Mouse (Mus musculus): ENCODE data around the gene Ube2r2.

Gene Ube2r2

DNA sequence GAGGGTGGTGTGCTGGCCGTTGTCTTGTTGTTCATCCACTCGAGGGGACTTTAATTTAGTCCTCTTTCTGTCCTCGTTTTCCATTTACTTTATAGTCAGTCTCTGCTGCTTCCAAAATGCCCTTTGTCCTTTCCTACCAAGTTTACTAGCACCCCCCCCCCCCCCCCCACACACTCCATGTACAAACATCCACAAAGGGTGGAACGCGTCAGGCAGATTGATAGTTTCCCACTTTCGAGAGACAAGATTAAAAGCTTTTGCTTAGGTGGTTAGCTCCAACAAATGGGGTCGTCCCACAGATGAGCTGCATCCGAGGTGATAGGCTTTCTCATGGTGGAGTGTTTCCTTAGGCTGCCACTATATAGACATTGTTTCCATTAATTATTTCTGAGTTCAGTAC lies 1.3 kb downstream of the Ube2r2 start:
- DNase-seq (ENCODE audit: low read depth, low spot score) = no peak
- no peaks in the 10 kb centered on the region for H3K27me3 ChIP-seq (ENCODE audit: control insufficient read depth, insufficient read depth, low read length, poor library complexity, severe bottlenecking)
- H3K36me3 ChIP-seq (ENCODE audit: control insufficient read depth, insufficient read depth, low read length, poor library complexity, severe bottlenecking) = no peaks in the 10 kb centered on the region

DNA sequence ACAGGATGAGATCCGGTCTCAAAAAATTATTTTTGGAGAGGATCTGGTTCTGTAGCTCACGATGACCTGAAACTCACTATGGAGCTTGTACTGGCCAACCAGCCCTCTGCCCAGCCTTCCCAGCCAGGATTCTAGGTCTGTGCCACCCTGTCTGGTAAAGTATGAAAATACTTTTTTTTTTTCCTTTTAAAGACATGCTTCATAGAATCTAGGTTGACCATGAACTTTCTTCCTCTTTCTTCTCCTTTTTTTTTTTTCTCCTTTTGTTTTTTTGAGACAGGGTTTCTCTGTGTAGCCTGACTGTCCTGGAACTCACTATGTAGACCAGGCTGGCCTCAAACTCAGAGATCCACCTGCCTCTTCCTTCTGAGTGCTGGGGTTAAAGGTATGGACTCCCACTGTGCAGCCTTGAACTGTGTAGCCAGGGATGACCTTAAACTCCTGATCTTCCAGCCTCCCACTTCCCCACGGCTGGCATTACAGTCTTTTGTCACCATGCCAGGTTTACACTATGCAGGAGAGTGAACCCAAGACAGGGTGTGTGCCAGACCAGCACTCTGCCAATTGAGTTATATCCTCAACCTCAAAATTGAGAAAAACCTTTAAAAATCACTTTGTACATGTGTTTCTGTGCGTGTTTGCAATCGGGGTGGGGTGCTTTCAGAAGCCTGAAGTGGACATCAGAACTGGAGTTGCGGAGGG lies 4.8 kb downstream of the Ube2r2 start:
- DNase-seq (ENCODE audit: low read depth, low spot score) = no peak
- H3K36me3 ChIP-seq (ENCODE audit: control insufficient read depth, insufficient read depth, low read length, poor library complexity, severe bottlenecking) = no peaks in the 10 kb centered on the region; the same call in 1 of the 2 replicates

DNA sequence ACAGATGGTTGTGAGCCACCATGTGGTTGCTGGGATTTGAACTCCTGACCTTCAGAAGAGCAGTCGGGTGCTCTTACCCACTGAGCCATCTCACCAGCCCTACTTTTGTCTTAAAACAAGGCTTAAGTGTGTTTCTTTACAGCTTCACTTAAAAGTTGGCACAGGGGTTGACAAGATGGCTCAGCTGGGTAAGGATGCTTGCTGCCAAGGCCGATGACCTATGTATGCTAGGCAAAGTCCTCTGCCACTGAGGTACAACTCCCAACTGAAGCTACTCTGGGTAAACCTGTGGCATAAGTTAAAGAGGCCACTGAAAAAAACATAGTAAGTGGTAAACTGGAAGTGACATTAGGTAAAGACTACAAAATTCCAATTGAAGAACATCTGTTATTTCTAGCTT lies 7.1 kb downstream of the Ube2r2 start:
- no peak for DNase-seq (ENCODE audit: low read depth, low spot score)
- H3K36me3 ChIP-seq (ENCODE audit: control insufficient read depth, insufficient read depth, low read length, poor library complexity, severe bottlenecking) = no peaks in the 10 kb centered on the region; the same call in 1 of the 2 replicates
- no peaks in the 10 kb centered on the region for H3K27me3 ChIP-seq (ENCODE audit: control insufficient read depth, insufficient read depth, low read length, poor library complexity, severe bottlenecking)

More for the DNA sequence above, 4.8 kb downstream of the Ube2r2 start:
- no peaks in the 10 kb centered on the region for H3K27me3 ChIP-seq (ENCODE audit: control insufficient read depth, insufficient read depth, low read length, poor library complexity, severe bottlenecking)

- Histone ChIP-seq H3K36me3 (ENCODE audit: control insufficient read depth, insufficient read depth, low read length, poor library complexity, severe bottlenecking) (no peaks in the 10 kb centered on the region; the same call in 1 of the 2 replicates), H3K27me3 (ENCODE audit: control insufficient read depth, insufficient read depth, low read length, poor library complexity, severe bottlenecking) (no peaks in the 10 kb centered on the region)
- no peak for DNase-seq (ENCODE audit: low read depth, low spot score)
These were observed 14.3 kb downstream of the Ube2r2 start for GRCm38 (mm10) chr4:41149891-41150290.

DNA sequence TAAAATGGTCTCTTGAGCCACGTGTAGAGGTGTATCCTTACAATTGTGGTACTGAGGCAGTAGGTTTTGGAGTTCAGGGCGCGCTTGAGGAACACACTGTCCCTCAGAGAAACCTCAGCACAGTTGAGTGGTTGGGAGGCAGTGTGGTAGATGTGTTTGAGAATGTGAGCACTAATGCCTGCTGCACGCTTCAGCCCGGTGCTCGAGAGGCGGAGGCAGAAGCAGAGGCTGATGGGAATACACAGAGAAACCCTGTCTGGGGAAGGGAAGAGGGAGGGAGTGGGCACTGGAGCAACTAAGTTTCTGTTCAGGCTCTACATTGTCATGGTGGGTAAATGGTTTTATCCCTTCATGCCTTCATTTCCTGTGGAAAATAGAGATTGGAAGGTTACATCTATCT lies 15.6 kb downstream of the Ube2r2 start:
- no peak for DNase-seq (ENCODE audit: low read depth, low spot score)
- Histone ChIP-seq H3K36me3 (ENCODE audit: control insufficient read depth, insufficient read depth, low read length, poor library complexity, severe bottlenecking) (no peaks in the 10 kb centered on the region), H3K27me3 (ENCODE audit: control insufficient read depth, insufficient read depth, low read length, poor library complexity, severe bottlenecking) (no peaks in the 10 kb centered on the region)

DNA sequence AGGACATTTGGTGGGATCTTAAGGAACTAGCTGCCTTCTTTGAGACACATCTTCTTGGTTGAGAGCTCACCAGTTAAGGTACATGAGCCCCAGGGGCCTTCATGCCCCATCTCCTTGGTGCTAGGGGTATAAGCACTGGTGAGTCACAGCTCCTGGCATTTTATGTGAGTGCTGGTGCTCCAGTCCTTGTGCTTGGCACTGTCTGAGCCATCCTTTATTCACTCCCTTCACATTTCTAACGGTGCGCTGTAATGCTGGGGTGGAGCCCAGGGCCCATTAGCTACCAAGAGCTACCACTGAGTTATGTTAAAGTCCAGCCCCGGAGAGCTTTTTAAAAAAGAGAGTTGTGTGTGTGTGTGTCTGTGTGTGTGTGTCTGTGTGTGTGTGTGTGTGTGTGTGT lies 17.6 kb downstream of the Ube2r2 start:
- DNase-seq (ENCODE audit: low read depth, low spot score) = no peak
- H3K36me3 ChIP-seq (ENCODE audit: control insufficient read depth, insufficient read depth, low read length, poor library complexity, severe bottlenecking) = no peaks in the 10 kb centered on the region
- no peaks in the 10 kb centered on the region for H3K27me3 ChIP-seq (ENCODE audit: control insufficient read depth, insufficient read depth, low read length, poor library complexity, severe bottlenecking)

DNA sequence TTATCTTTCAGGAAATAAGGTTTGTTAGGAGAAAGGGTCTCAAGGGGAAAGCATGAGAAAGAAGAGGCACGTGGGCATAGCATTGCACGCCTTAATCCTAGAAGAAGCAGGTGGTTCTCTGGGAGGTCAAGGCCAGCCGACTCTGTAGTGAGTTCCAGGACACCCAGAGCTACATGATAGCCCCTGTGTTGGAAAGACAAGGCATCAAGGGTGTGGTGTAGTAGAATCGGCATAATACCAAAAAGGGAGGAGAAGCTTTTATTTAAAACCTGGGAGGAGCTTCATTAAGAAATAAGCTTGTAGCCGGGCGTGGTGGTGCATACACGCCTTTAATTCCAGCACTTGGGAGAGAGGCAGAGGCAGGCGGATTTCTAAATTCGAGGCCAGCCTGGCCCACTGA lies 21.4 kb downstream of the Ube2r2 start:
- Histone ChIP-seq H3K36me3 (ENCODE audit: control insufficient read depth, insufficient read depth, low read length, poor library complexity, severe bottlenecking) (no peaks in the 10 kb centered on the region), H3K27me3 (ENCODE audit: control insufficient read depth, insufficient read depth, low read length, poor library complexity, severe bottlenecking) (no peaks in the 10 kb centered on the region)
- no peak for DNase-seq (ENCODE audit: low read depth, low spot score)

DNA sequence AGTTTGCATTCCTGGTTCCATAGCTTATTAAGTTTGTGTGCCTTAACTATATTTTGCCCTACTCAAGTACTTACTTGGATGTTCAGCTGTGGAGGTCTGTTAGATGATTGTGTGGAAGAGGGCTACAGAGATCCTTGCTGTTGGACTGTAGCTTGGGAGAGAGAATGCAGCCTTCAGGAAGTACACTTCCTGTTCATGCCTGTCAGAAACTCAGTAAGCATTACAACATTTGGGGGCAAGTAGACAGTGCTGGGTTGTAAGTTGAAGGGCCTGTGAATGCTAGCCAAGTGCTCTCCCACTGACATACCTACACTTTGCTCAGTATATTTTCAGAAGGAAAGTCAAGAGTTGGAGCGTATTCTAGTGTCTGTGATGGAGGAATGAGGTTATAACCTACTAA lies 22.7 kb downstream of the Ube2r2 start:
- DNase-seq (ENCODE audit: low read depth, low spot score) = no peak
- Histone ChIP-seq H3K36me3 (ENCODE audit: control insufficient read depth, insufficient read depth, low read length, poor library complexity, severe bottlenecking) (no peaks in the 10 kb centered on the region), H3K27me3 (ENCODE audit: control insufficient read depth, insufficient read depth, low read length, poor library complexity, severe bottlenecking) (no peaks in the 10 kb centered on the region)

GRCm38 (mm10) chr4:41161232-41161631 lies 25.7 kb downstream of the Ube2r2 start:
- Histone ChIP-seq H3K27me3 (ENCODE audit: control insufficient read depth, insufficient read depth, low read length, poor library complexity, severe bottlenecking) (no peaks in the 10 kb centered on the region), H3K36me3 (ENCODE audit: control insufficient read depth, insufficient read depth, low read length, poor library complexity, severe bottlenecking) (no peaks in the 10 kb centered on the region)
- DNase-seq (ENCODE audit: low read depth, low spot score) = no peak

GRCm38 (mm10) chr4:41164974-41165373 lies 29.4 kb downstream of the Ube2r2 start:
- 0 out of 2 replicates have a peak, but pooled peaks cover 2% of the 10 kb centered on the region for H3K36me3 ChIP-seq (ENCODE audit: control insufficient read depth, insufficient read depth, low read length, poor library complexity, severe bottlenecking)
- no peaks in the 10 kb centered on the region for H3K27me3 ChIP-seq (ENCODE audit: control insufficient read depth, insufficient read depth, low read length, poor library complexity, severe bottlenecking)
- DNase-seq (ENCODE audit: low read depth, low spot score) = no peak

- Histone ChIP-seq H3K36me3 (ENCODE audit: control insufficient read depth, insufficient read depth, low read length, poor library complexity, severe bottlenecking) (0 out of 2 replicates have a peak, but pooled peaks cover 2% of the 10 kb centered on the region), H3K27me3 (ENCODE audit: control insufficient read depth, insufficient read depth, low read length, poor library complexity, severe bottlenecking) (no peaks in the 10 kb centered on the region)
- peak; percentile 70 for DNase-seq (ENCODE audit: low read depth, low spot score)
These were observed 30.3 kb downstream of the Ube2r2 start for GRCm38 (mm10) chr4:41165693-41166475.

- DNase-seq (ENCODE audit: low read depth, low spot score) = no peak
- Histone ChIP-seq H3K27me3 (ENCODE audit: control insufficient read depth, insufficient read depth, low read length, poor library complexity, severe bottlenecking) (no peaks in the 10 kb centered on the region), H3K36me3 (ENCODE audit: control insufficient read depth, insufficient read depth, low read length, poor library complexity, severe bottlenecking) (0 out of 2 replicates have a peak, but pooled peaks cover 2% of the 10 kb centered on the region)
These were observed 35.4 kb downstream of the Ube2r2 start for GRCm38 (mm10) chr4:41170970-41171369.

DNA sequence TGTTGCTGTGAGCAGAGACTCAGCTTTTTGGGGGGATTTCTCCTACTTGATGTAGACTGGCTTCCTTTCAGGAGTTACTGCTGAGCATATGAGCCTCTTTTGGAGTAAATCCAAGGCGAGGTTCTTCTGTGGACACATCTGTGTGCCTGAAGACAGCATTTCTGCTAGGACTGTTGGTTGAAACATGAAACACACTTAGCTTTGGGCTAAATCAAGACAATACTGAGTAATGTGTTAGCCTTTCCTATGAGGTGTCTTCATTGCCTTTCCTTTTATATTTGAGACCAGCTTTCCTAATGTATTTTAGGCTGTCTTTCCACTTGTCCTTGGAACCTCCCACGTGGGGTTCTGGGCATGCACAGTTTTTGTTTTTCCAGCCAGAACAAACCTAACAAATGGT lies 39.1 kb downstream of the Ube2r2 start:
- H3K27me3 ChIP-seq (ENCODE audit: control insufficient read depth, insufficient read depth, low read length, poor library complexity, severe bottlenecking) = no peaks in the 10 kb centered on the region
- 0 out of 2 replicates have a peak, but pooled peaks cover 1% of the 10 kb centered on the region for H3K36me3 ChIP-seq (ENCODE audit: control insufficient read depth, insufficient read depth, low read length, poor library complexity, severe bottlenecking)
- DNase-seq (ENCODE audit: low read depth, low spot score) = no peak

- DNase-seq (ENCODE audit: low read depth, low spot score) = no peak
- no peaks in the 10 kb centered on the region for H3K36me3 ChIP-seq (ENCODE audit: control insufficient read depth, insufficient read depth, low read length, poor library complexity, severe bottlenecking)
- H3K27me3 ChIP-seq (ENCODE audit: control insufficient read depth, insufficient read depth, low read length, poor library complexity, severe bottlenecking) = no peaks in the 10 kb centered on the region
These were observed 44.5 kb downstream of the Ube2r2 start for GRCm38 (mm10) chr4:41179825-41180725.
